Mouse (Mus musculus) lung, postnatal 0 days (tissue): ENCODE results near the gene Acta2. TPM values are rescaled to one million over a fixed set of nuclear protein-coding genes. Genes with fewer than 3 reads are reported as not detected.

ENCODE experiments used
- ATAC-seq: fragments of 200-750 bp; cut with Nextera tagmentation; 2 replicates; pipeline ENCODE4 v1.8.0; 2017; ENCODE audit warnings: moderate library complexity
- DNase-seq: peaks from one replicate; pipeline ENCODE4 v3.0.0-alpha.2; 2016; ENCODE audit warnings: low spot score
- H3K27ac ChIP-seq: fragments of 300-500 bp; sonication (generic); 2 replicates; pipeline ENCODE4 v1.5.1; 2014; ENCODE audit warnings: antibody characterized with exemption, mild to moderate bottlenecking, low read length, mixed read lengths
- H3K27me3 ChIP-seq: fragments of 300-500 bp; sonication (generic); replicated peaks from 2 replicates; pipeline ENCODE4 v1.6.1; 2014; ENCODE audit warnings: low read length, mixed read lengths; ENCODE audit not compliant: insufficient read depth
- H3K36me3 ChIP-seq: fragments of 300-500 bp; sonication (generic); 2 replicates; pipeline ENCODE4 v1.6.1; 2014; ENCODE audit warnings: low read length, mixed read lengths; ENCODE audit not compliant: insufficient read depth
- H3K4me1 ChIP-seq: fragments of 300-500 bp; sonication (generic); 2 replicates; pipeline ENCODE4 v1.6.1; 2014; ENCODE audit warnings: antibody characterized with exemption, low read depth, low read length, mixed read lengths; ENCODE audit not compliant: insufficient read depth
- H3K4me2 ChIP-seq: fragments of 300-500 bp; sonication (generic); replicated peaks from 2 replicates; pipeline ENCODE4 v1.6.1; 2014; ENCODE audit warnings: low read depth, mild to moderate bottlenecking, low read length, moderate library complexity, mixed read lengths
- H3K4me3 ChIP-seq: fragments of 300-500 bp; sonication (generic); 2 replicates; pipeline ENCODE4 v1.5.1; 2014; ENCODE audit warnings: low read depth, low read length
- H3K9ac ChIP-seq: fragments of 300-500 bp; sonication (generic); replicated peaks from 2 replicates; pipeline ENCODE4 v1.6.1; 2014; ENCODE audit warnings: low read depth, mild to moderate bottlenecking
- H3K9me3 ChIP-seq: fragments of 300-500 bp; sonication (generic); 2 replicates; pipeline ENCODE4 v1.6.1; 2016; ENCODE audit warnings: low read length, mixed read lengths
- CTCF ChIP-seq: IDR thresholded peaks from 2 replicates; pipeline ENCODE4 v1.5.1; 2016; ENCODE audit warnings: antibody characterized with exemption, mild to moderate bottlenecking
- EP300 ChIP-seq: IDR thresholded peaks from 2 replicates; pipeline ENCODE4 v1.6.1; 2016; ENCODE audit warnings: antibody characterized with exemption, mild to moderate bottlenecking, control low read depth
- WGBS: fragments of 180-500 bp; shearing (Covaris S2); extraction: QIAGEN DNeasy Blood & Tissue Kit; methylation state at CpG from one replicate; pipeline ENCODE4 v1.1.7; 2014; 5-methylcytosine and 5-hydroxymethylcytosine counted together
- polyA plus RNA-seq: library from polyadenylated mRNA; unstranded; fragments of >200 nt; fragmentation: Nextera tagmentation; extraction: Ambion mirVana; gene quantifications from 2 replicates; pipeline ENCODE4 v1.2.1, GENCODE M21; 2015

Acta2 gene
- polyA plus RNA-seq, 1 experiment from 2014 or later = 293 TPM

DNA sequence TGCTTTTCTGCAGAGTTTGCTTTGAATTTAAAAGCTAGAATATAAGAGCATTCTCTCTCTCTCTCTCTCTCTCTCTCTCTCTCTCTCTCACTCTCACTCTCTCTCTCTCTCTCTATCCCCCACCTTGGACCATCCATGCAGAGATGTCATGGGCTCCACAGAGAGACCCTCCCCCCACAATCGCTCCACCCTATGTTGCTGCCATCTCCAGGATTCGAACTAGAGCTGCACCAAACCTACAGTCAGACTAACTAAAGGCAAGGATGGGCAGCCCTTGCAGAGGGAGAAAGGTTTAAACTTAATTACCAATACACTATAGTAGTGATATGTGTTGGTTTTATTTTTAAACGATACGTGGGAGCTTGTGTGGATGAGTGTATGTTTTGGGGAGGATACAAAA lies 4.8 kb downstream of the Acta2 start:
- no peaks in the 10 kb centered on the region for H3K36me3 ChIP-seq
- DNase-seq = no peak
- no peak overlapping the region for H3K4me3 ChIP-seq
- no peak overlapping the region for H3K4me2 ChIP-seq
- no peaks in the 10 kb centered on the region for H3K27me3 ChIP-seq
- no peak overlapping the region for H3K27ac ChIP-seq
- TF ChIP-seq CTCF (no peak), EP300 (no peak)
- no peaks in the 10 kb centered on the region for H3K9me3 ChIP-seq
- H3K4me1 ChIP-seq = peaks cover 4% of the 10 kb centered on the region; the same call in 1 of the 2 replicates
- H3K9ac ChIP-seq = no peak overlapping the region
- no peak for ATAC-seq
- WGBS = 83% methylated on average over 4 of the region's 4 CpGs

DNA sequence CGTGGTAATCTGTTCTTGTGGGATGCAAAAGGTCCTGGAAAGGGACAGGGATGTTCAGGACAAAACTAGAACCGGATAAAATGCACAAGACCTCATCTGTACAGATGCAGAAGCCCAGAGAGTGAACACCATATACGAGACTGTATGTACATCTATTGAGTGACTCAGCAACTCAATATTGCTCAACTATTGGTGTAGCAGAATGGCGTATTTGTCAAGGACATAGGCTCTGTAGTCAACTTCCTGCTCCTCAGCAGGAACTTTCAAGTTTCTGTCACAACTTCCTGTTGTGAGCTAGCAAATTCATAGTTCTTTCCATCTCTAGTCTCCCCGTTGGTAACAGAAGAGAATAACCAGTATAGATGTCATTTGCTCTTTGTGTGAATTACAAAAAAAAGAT lies 6.8 kb downstream of the Acta2 start:
- no peaks in the 10 kb centered on the region for H3K27me3 ChIP-seq
- TF ChIP-seq EP300 (no peak), CTCF (no peak)
- no peak overlapping the region for H3K4me3 ChIP-seq
- no peak for ATAC-seq
- H3K9ac ChIP-seq = no peak overlapping the region
- no peak overlapping the region for H3K27ac ChIP-seq
- no peak overlapping the region for H3K4me2 ChIP-seq
- 72% methylated on average over 5 of the region's 5 CpGs for WGBS
- H3K9me3 ChIP-seq = no peaks in the 10 kb centered on the region
- H3K4me1 ChIP-seq = no peaks in the 10 kb centered on the region
- H3K36me3 ChIP-seq = no peaks in the 10 kb centered on the region
- DNase-seq = peak; percentile 49

DNA sequence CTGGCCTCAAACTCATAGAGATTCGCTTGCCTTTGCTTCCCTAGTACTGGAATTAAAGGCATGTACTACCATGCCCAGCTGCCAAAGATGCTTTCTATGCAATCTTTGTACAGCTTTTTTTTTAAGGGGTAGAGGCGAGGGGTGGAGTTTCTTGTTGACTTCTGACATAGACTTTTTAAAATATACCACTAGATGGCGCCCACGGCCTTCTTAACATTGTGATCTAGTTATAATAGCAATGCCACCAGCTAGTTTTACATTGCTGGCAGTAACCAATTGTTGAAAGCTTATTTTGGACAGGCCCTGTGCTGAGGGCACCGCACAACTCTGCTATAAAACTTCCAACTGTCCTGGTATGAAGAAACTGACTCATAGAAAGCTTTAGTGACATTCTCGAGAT lies 11.3 kb downstream of the Acta2 start:
- Histone ChIP-seq H3K9ac (no peak overlapping the region), H3K27me3 (no peaks in the 10 kb centered on the region), H3K36me3 (no peaks in the 10 kb centered on the region), H3K4me1 (no peaks in the 10 kb centered on the region), H3K4me2 (no peak overlapping the region), H3K4me3 (no peak overlapping the region), H3K27ac (no peak overlapping the region), H3K9me3 (no peaks in the 10 kb centered on the region)
- TF ChIP-seq EP300 = 0 out of 2 replicates have a peak, but pooled peaks have one; percentile 35
- TF ChIP-seq CTCF = peak; percentile 72
- 13% methylated on average over 6 of the region's 6 CpGs for WGBS
- ATAC-seq (peak; percentile 68), DNase-seq (peak; percentile 93)

DNA sequence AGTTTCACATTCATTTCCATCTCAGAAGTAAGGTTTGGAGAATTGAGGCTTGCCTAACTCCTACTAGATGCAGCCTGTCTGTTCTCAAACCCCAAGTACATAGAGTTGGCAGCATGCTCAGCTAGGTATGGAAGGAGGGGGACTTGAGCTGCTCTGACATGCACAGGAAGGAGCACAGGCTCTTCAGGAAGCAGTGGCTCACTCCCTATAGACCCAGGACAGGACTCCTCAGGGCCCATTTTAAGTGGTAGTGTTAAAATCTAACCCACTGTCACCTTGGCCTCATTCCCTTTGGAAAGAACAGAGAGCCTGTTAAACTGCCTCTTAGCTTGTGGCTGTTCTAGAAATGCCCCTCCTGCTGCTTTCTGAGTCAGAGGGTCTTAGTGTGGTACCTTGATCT lies 12.5 kb downstream of the Acta2 start:
- no peaks in the 10 kb centered on the region for H3K9me3 ChIP-seq
- no peak for DNase-seq
- H3K9ac ChIP-seq = no peak overlapping the region
- no peaks in the 10 kb centered on the region for H3K4me1 ChIP-seq
- no peak for TF ChIP-seq CTCF
- TF ChIP-seq EP300 = no peak
- ATAC-seq = no peak
- no peak overlapping the region for H3K4me3 ChIP-seq
- H3K27ac ChIP-seq = no peak overlapping the region
- no peaks in the 10 kb centered on the region for H3K36me3 ChIP-seq
- no peaks in the 10 kb centered on the region for H3K27me3 ChIP-seq
- no peak overlapping the region for H3K4me2 ChIP-seq

DNA sequence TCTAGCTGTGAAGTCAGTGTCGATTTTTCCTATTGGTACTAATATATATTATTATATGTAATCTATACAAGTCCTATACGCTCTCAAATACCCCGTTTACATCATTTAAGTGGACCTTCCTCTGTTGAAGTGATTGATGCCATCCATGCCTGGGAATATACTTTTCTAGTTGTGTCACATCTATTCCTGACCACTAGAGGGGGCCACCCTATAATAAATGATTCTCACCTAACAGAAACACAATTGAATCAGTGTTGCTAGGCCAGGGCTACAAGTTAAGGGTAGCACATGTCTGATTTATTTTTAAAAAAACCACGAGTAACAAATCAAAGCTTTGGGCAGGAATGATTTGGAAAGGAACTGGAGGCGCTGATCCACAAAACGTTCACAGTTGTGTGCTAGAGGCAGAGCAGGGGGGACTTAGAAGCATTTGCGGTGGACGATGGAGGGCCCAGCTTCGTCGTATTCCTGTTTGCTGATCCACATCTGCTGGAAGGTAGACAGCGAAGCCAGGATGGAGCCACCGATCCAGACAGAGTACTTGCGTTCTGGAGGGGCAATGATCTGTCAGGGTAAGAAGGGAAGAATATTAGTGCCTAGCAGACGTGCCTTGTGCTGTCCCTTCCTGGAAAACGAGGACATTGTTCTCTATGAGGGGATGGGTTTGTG lies 14.0 kb downstream of the Acta2 start:
- Histone ChIP-seq H3K27me3 (no peaks in the 10 kb centered on the region), H3K4me3 (no peak overlapping the region), H3K4me1 (no peaks in the 10 kb centered on the region), H3K9ac (no peak overlapping the region), H3K27ac (no peak overlapping the region), H3K36me3 (no peaks in the 10 kb centered on the region), H3K4me2 (no peak overlapping the region), H3K9me3 (no peaks in the 10 kb centered on the region)
- DNase-seq (peak; percentile 76), ATAC-seq (peak; percentile 31; the same call in 1 of the 2 replicates)
- no peak for TF ChIP-seq EP300
- TF ChIP-seq CTCF = peak; percentile 74
- WGBS = 68% methylated on average over 15 of the region's 15 CpGs

DNA sequence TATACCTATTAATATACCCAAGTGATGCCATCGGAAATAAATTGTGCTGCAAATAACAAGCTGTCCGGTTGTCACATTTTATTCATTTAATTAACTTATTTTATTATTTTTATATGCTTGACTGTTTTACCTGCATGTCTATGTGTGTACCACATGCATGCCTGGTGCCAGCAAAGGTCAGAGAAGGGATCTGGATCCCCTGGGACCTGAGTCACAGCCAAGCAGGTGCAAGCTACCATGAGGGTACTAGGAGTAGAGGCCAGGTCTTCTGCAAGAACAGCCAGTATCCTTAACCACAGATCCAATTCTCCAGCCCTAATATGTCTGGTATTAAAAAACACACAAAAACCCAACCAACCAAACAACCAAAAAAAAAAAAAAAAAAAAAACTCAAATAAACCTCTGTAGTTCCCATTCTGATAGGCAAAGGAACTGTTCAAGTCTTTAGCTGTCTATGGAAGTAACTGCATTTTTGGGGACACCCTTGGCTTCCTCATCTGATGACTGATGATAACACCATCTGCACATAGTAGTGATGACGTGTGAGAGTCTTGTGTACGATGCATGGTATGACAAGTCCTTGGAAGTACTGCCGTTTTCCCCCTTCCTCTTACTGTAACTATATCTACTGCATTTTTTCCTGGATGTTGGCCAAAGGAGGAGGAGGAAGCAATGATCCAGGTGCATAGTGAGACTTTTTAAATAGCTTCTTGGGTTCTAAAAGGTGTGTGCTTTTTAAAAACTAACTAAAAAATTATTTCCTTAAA lies 14.9 kb downstream of the Acta2 start:
- Histone ChIP-seq H3K4me3 (no peak overlapping the region), H3K27ac (no peak overlapping the region), H3K9ac (no peak overlapping the region), H3K4me2 (no peak overlapping the region), H3K9me3 (no peaks in the 10 kb centered on the region), H3K4me1 (no peaks in the 10 kb centered on the region), H3K27me3 (no peaks in the 10 kb centered on the region), H3K36me3 (no peaks in the 10 kb centered on the region)
- ATAC-seq (no peak), DNase-seq (no peak)
- 68% methylated on average over 5 of the region's 5 CpGs for WGBS
- TF ChIP-seq EP300 = no peak
- no peak for TF ChIP-seq CTCF
